Mouse (Mus musculus) adrenal gland, adult 18-20 months (tissue): ENCODE data around the gene Slc2a1. TPM values are rescaled to one million over a fixed set of nuclear protein-coding genes. Genes with fewer than 3 reads are reported as not detected.
A peak's percentile ranks its signal among the peaks of the same experiment; 100 is the strongest.

Experiments used
- DNase-seq, 2 experiments: peaks; one replicate each; pipeline ENCODE4 v3.0.0; 2021 to 2022; ENCODE audit warnings: low spot score in 2 of 2
- total RNA-seq, 2 experiments: library from RNA; stranded (reverse); gene quantifications; 1 replicate in 1 of 2; 2 replicates in 1 of 2; pipeline ENCODE4 v1.2.3; 2021

Slc2a1 gene
- total RNA-seq, 2 experiments from 2014 or later, result 20.9 to 29.3 TPM

DNA sequence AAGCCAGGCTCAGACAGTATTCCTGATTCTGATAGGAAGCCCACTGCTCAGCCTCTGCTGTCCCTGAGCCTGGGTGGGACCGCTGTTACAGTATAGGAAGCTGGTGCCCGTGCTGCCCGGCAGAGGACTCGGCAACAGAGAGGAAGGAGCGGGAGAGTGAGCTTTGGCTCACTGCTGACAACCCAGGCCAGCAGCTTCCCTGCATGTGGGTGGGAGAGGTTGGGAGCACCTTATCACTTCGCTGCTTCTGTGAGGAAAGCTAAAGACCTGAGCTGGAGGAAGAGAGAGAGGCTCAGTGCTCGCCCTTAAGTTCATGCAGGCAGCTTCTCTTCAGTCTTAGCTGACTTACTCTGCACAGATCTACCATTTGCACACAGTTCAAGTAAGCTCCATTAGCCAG lies 20.0 kb downstream of the Slc2a1 start:
- DNase-seq, result no peak

DNA sequence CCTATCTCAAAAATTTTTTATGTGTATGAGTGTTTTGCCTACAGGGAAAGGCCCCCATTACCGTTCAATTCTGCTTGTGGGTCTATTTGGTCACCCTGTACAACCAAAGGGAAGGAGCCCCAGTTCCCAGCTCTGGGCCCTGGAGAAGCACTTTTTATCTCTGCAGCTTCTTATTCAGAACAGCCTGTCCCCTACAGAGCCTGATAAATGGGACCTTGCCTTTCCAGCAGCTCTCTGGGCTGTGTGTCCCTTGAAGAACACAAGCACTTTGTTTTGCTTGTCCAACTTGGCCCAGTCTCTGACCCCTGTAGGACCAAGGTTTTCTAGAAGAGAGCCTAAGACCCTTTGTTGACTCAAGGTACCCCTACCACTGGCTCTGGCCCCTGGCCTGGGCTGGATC lies 20.6 kb downstream of the Slc2a1 start:
- no peak for DNase-seq

DNA sequence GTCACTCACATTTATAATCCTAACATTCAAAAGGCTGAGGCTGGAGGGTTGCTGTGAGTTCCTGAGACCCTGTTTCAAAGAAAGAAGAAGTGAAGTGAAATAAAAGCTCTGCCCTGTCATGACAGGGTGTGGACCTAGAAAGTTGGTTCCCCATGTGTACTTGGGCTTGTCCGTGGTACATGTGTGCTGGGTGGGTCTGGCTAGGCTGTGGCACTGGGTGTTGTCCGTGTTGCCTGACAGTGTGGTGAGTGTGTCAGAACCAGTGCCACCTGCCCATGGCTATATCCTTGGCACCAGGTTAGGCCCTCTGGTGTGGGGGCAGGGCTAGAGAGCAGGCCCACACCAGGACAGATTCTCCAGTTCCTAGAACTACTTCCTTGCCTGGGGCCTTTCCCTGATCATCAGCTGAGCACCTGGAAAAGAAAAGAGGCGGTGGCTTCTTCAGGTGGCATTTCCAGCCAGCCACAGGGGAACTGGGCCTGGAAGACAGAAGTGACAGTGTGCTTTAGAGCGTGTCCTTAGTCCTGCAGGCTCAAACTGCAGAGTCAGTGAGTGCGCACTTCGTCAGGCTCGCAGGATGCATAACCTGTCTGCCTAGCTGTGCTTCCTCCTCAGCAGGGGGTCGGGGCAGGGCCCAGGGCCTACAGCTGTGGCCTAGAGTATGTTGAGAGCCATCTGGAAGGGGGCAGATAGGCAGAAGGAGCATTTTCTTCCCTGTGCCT lies 22.8 kb downstream of the Slc2a1 start:
- no peak for DNase-seq

DNA sequence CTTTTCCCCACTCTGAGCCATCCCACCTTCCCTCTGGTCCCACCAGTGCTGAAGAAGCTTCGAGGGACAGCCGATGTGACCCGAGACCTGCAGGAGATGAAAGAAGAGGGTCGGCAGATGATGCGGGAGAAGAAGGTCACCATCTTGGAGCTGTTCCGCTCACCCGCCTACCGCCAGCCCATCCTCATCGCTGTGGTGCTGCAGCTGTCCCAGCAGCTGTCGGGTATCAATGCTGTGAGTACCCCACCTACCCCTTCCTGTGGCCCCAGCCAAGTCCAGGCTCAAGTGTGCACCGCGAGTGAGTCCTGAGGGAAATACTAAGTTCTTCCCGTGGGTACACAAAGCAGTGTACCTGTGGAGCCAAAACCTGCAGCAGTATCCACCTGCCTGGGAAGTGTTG lies 24.8 kb downstream of the Slc2a1 start:
- no peak for DNase-seq

DNA sequence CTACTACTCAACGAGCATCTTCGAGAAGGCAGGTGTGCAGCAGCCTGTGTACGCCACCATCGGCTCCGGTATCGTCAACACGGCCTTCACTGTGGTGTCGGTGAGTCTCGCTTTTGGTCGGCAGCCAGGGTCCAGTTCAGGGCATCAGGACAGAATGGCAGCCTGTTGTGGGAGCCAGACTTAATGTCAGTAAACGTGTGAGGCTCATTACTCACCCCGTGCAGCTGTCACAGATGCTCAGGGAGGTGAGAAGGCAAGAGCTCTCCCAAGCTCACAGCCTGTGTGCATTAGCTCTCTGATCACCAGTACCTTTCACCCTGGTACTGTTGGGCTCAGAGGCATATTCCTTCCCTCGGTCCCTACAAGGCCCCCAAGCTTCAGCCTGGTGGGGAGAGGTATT lies 25.3 kb downstream of the Slc2a1 start:
- DNase-seq, result no peak

DNA sequence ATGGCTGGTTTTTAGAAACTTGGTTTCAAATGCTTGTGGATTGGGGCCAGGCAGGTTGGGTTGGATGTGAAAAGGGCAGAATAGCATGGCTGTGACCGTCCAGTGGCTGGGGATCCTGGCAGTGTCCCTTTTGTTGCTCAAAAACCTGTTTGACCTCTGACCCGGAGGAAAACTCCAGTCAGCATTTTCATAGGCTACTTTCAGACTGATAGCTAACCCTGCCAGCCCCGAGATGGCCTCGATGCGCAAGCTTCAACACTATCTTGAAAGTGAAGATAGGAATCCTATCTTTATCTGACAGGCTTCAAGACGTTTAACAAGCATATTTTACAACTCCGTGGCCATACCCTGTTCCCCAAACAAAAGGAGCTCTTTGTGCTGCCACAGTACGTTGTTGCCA lies 28.8 kb downstream of the Slc2a1 start:
- DNase-seq, result no peak

DNA sequence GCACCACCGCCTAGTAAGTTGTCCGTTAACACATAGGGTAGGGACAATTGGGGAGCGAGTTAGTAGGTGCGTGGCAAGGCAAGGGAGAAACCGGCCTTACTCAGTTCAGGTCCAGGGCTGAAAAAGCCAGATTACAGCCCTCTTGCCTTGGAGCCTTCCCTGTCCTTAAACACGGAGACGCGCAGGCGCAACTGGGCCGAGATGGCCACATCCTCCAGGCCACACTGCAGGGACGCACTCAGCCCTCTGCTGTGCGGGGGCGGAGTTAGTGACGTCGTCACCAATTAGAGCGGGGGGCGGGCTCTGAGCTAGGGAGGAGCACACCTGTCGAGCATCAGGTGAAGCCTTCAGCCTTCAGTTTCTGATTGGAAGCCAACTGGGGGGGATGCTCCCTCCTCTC lies 29.7 kb downstream of the Slc2a1 start:
- peak; percentile 51 to 55 for DNase-seq

DNA sequence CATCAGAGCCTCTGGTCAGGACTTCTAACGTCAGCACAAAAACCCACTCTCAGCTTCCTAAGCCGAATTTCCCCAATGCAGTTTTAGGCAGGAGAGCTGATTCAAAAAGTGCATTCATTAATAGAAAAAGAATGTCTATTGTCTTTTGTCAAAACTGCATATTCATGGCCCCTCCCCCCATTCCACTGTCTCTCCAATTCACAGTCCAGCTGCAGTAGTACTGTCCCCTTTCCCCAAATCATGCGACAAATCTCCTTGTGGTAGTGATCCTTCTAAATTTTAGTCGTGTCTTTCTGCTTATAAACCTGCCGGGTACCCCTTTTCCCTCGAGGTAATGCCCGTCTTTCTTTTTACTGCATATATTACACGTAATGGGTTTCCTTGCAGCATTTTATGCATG lies 30.3 kb downstream of the Slc2a1 start:
- no peak for DNase-seq

DNA sequence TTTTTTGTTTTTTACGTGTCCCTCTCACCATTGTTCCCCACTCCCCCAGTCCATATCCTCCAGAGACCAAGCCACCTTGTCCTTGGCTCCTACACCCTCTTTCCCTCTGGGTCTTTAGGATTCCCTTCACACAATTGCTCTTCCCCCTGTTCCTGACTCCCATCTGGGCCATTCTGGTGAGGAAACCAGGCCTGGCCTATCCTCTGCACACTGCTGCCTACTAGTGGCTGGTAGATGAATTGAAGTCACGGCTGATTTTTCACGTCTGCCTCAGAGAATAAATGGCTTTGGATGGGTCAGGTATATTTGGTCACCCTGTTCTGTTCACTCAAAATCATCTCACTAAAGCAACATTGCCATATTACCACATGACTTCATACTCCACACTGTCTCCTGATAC lies 31.6 kb downstream of the Slc2a1 start:
- peak; percentile 36 to 49 for DNase-seq

DNA sequence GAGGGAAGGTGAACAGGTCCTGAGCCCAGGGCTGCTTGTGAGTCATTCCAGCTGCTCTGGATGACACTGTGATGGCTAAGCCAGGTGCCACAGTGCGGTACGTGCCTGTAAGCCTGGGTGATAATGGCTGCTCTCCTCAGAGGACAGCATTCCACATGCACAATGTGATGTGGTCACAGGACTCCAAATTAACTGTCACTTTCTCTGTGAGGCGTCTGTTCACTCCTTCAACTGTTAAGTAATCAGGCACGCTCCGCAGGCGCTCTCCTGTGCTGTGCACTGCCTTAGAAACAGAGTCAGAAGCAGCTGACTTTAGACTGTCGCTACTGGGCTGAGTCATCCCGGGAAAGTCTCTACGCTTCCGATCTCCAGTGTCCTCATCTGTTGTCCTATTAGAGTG lies 32.7 kb downstream of the Slc2a1 start:
- no peak for DNase-seq

DNA sequence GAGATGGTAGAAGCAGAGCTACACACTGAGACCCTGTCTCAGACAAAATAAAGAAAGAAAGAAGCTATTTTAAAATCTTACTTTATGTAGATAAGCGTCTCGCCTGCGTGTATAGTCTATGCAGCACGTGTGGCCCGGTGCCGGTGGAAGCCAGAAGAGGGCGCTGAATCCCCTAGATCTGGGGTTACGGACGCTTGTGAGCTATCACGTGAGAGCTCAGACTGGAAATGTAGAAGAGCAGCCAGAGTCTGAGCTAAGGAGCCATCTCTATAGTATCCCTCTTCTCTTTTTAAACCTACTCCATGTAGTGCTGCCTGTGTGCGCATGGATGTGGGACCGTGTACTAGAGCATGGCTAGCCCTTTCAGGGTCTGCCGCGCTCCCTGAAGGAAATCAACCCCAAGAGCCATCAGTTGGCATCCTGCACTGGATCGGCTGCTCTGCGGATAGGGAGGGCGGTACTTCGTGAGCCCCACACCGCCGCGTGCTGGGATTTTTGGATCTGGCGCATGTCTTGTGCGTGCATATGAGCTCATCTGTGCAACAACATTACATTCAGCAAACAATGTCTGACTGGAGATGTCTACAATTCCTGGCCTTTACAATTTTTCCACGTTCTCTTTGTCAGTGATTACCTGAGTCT lies 33.8 kb downstream of the Slc2a1 start:
- peak; percentile 33 to 54 for DNase-seq

DNA sequence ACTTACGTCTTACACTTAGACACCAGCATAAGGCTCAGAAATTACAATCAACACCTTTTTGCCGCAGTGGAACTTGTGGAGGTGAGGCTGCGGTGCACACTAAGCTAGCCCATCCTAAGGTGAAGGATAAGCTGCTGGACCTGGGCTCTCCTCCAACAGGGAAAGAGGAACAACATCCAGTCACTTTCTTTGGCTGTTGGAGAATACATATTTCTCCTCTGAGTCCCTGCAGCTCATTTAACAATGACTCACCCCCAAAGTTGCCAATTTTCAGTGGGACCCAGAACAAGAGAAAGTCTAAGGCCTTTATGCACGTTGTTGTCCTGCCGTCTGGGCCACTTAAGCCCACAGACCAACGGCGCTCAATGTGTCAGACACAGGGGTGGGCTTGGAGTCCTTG lies 38.3 kb downstream of the Slc2a1 start:
- no peak for DNase-seq

DNA sequence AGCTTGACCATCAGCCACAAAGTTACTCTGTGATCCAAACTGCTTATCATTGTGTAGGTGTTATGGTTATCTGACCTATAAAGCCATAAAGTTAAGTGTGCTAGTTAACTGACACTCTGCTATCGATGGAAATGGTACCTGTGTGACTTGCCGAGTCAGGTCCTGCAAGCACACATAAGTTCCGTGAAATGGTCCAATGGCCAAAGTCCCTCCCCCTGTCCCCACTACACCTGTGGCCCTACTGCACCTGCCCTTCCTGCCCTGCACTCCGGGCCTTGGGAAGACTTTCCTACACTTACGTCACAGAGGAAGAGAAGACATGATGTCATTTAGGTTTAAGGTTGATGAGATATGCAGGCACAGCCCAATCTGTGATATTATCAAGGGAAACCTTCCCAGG lies 38.8 kb downstream of the Slc2a1 start:
- no peak for DNase-seq

DNA sequence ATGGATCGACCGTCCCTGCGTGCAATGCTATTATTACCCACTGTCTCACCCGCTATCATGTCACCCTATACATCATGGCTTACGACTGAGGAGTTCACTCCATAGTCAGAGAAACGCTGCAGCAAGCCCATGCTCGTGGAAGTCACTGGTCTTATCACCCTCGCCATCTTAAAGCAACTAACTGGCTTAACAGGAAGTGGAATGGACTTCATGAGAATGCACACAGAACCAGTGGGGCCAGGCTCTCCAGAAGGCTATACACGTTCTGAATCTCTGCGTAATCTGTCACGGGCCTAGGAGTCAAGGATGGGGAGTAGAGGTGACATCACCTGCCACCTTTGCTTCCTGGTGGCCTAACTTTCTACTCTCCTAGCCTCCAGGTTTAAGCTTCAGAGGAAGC lies 40.2 kb downstream of the Slc2a1 start:
- no peak for DNase-seq

DNA sequence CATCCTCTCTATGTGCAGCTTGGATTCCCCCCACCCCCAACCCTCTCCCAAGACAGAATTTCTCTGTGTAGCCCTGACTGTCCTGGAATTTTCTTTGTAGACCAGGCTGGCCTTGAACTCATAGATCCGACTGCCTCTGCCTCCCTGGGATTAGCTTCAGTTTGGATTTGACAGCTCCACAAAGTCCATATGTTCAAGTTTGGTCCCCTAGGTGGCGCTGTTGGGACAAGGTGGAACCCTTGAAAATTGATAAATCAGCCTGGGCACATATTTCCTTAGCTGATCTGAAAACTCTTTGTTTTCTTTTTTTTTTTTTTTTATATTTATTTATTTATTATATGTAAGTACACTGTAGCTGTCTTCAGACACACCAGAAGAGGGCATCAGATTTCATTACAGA lies 48.7 kb downstream of the Slc2a1 start:
- DNase-seq, result peak; percentile 70 to 77

DNA sequence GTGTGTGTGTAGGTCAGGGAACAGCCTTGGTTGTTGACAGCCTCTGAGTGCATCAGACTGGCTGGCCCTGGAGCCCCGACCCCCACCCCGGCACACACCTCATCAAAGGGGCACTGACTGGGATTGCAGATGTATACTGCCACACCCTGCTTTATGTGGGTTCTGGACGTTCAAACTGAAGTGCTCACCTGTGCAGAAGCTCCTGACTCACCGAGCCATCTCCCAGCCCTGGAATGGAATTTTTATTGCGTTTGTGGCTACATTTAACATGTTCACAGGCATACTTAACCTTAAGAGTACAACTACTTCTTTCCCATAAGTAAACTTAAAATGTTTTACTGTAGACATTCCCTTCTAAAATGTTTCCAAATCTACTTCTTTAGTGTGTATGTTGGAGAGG lies 49.4 kb downstream of the Slc2a1 start:
- DNase-seq, result no peak

DNA sequence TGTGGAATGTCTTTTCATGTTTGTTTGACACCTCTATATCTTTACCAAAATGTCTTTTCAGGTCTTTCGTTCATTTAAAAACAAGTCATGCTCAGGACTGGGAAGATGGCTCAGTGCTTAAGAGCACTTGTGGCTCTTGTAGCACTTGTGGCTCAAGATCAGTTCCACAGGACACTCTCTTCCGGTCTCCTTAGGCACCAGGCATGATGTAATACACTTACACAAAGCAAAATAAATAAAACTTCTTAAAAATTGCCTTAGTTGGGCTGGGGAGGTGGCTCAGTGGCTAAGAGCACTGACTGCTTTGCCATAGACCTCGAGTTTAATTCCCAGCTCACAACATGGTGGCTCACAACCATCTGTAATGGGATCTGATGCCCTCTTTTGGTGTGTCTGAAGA lies 52.8 kb downstream of the Slc2a1 start:
- DNase-seq, result no peak

DNA sequence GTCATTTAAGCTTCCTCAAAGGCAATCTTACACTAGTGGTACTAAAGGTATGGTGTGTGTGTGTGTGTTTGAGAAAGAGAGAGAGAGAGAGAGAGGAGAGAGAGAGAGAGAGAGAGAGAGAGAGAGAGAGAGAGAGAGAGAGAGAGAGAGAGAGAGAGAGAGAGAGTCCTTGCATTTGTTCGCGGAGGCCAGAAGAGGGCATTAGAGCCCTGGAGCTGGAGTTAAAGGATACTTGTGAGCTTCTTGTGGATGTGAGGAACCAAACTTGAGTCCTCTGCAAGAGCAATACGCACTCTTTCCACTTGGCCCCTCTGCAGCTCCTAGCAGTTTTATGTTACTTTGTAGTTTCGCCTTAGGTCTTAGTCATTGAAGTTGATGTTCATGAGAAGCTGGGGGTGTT lies 54.5 kb downstream of the Slc2a1 start:
- DNase-seq, result no peak

DNA sequence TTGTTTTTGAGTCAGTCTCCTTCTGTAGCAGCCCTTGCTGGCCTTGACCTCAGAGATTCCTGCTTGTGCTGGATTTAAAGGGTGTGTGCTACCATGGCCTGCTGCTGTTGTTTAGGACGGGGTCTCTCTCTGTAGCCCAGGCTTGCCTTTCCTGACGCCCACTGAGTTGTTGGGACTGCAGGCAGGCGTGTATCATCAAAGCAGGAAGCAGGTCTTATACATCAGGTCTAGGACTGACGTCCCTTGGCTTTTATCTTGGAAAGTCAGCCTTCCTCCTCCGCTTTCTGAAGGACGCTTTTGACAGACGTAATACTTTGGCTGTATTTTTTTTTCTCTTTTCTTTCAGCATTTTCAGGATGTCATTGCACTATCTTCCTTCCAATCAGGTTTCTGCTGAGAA lies 57.4 kb downstream of the Slc2a1 start:
- no peak for DNase-seq

DNA sequence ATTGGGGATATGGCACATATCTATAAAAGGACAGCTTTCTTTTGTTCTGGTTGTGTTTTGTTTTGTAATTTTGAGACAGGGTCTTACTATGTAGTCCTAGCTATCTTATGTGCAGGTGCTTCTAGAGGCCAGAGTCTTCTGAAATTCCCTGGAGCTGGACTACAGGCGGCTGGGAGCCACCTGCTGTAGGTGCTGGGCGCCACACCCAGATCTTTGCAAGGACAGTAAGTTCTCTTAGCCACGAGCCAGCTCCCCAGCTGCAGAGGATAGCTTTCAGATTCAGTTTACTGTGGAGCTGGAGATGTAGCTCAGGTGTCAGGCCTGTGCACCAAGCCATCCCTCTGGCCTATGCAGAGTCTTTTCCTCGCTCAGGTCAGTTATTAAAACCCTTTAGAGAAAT lies 58.6 kb downstream of the Slc2a1 start:
- no peak for DNase-seq

DNA sequence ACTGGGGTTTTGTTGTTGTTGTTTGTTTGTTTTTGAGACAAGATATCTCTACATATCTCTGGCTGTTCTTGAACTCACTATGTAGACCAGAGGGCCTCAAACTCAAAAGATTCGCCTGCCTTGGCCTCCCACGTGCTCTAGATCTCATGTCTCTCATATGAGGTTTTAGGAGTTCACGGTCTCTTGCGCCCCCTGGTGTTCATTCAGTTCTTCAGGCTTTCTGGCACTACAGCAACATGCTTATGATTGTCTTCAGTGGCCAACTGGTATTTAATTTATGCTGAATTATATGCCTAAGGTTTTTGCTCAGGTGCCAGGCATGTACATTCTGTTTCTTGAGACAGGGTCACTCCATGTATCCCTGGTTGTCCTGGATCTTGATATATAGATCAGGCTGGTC lies 59.2 kb downstream of the Slc2a1 start:
- peak; percentile 77 to 79 for DNase-seq

DNA sequence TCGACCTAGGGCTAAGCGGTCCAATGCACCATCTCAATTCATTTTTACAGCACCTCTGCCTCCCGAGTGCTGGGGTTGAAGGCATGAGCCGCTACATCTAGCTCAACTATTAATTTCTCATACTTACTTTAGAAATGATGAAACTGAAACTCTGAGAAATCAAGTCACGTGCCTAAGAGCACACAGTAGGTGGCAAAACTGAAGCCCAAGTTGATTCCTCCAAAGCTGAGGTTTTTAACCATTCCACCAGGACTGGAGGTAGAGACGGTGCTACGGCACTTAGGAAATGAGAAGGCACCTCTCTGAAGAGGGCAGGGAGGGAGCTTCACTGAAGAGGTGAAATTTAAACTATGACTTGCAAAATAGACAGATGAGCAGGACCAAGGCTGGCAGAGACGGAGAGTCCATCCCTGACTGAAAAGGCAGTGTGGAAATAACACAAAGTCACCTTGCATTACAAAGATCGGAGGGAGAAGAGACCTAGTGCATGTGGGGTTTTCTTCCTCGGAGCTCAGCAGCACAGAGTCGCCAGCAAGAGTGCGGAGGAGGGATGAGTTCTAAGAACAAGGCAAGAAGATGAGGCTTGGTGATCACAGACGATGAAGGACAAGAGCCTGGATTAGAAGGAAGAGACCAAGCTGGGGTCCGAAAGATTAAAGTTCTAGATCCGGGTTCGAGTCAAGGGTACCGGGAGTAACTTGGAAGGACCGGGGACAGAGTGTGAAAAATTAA lies 64.6 kb downstream of the Slc2a1 start:
- DNase-seq, result no peak
